Mouse (Mus musculus) c-Kit-positive CD71-positive TER-119-negative erythroid progenitor cells, embryonic 14.5 days (primary cell): ENCODE measurements around the gene Cacna1s.
A peak's percentile ranks its signal among the peaks of the same experiment; 100 is the strongest.

ENCODE experiments used
- DNase-seq: peaks from one replicate; pipeline ENCODE4 v3.0.0-alpha.2; 2013; ENCODE audit warnings: low read depth

Cacna1s gene

GRCm38 (mm10) chr1:136051465-136051864 lies 1.1 kb upstream of the Cacna1s start:
- DNase-seq: peak; percentile 29

GRCm38 (mm10) chr1:136055771-136056170 lies 3.2 kb downstream of the Cacna1s start:
- DNase-seq: no peak

GRCm38 (mm10) chr1:136058594-136058993 lies 6.0 kb downstream of the Cacna1s start:
- DNase-seq: no peak

- DNase-seq: no peak
Observed at GRCm38 (mm10) chr1:136061041-136061789, 8.7 kb downstream of the Cacna1s start.

- no peak for DNase-seq
Observed at GRCm38 (mm10) chr1:136061790-136062141, 9.2 kb downstream of the Cacna1s start.

GRCm38 (mm10) chr1:136063991-136064390 lies 11.4 kb downstream of the Cacna1s start:
- DNase-seq: no peak

- no peak for DNase-seq
Observed at GRCm38 (mm10) chr1:136066621-136067020, 14.1 kb downstream of the Cacna1s start.

- no peak for DNase-seq
Observed at GRCm38 (mm10) chr1:136067579-136067978, 15.0 kb downstream of the Cacna1s start.

GRCm38 (mm10) chr1:136076086-136076485 lies 23.5 kb downstream of the Cacna1s start:
- DNase-seq: peak; percentile 14

GRCm38 (mm10) chr1:136077656-136078055 lies 25.1 kb downstream of the Cacna1s start:
- DNase-seq: no peak

GRCm38 (mm10) chr1:136081161-136081560 lies 28.6 kb downstream of the Cacna1s start:
- DNase-seq: no peak

GRCm38 (mm10) chr1:136085988-136086685 lies 33.6 kb downstream of the Cacna1s start:
- no peak for DNase-seq

GRCm38 (mm10) chr1:136089368-136090165 lies 37.0 kb downstream of the Cacna1s start:
- DNase-seq: no peak

- DNase-seq: no peak
Observed at GRCm38 (mm10) chr1:136093726-136094125, 41.2 kb downstream of the Cacna1s start.

- DNase-seq: no peak
Observed at GRCm38 (mm10) chr1:136094807-136095206, 42.3 kb downstream of the Cacna1s start.

GRCm38 (mm10) chr1:136102094-136102493 lies 49.5 kb downstream of the Cacna1s start:
- DNase-seq: no peak

- no peak for DNase-seq
Observed at GRCm38 (mm10) chr1:136102551-136102950, 50.0 kb downstream of the Cacna1s start.

- DNase-seq: peak; percentile 48
Observed at GRCm38 (mm10) chr1:136102981-136103380, 50.4 kb downstream of the Cacna1s start.

GRCm38 (mm10) chr1:136103696-136104095 lies 51.1 kb downstream of the Cacna1s start:
- no peak for DNase-seq

GRCm38 (mm10) chr1:136104741-136105140 lies 52.2 kb downstream of the Cacna1s start:
- DNase-seq: no peak

GRCm38 (mm10) chr1:136109464-136109863 lies 56.9 kb downstream of the Cacna1s start:
- DNase-seq: no peak

GRCm38 (mm10) chr1:136116183-136116582 lies 63.6 kb downstream of the Cacna1s start:
- DNase-seq: no peak

- no peak for DNase-seq
Observed at GRCm38 (mm10) chr1:136117069-136117468, 64.5 kb downstream of the Cacna1s start.
